Mouse (Mus musculus) hindbrain, postnatal 0 days (tissue): ENCODE measurements around the gene Ccdc9b. TPM values are rescaled to one million over a fixed set of nuclear protein-coding genes. Genes with fewer than 3 reads are reported as not detected.

Experiments
- ATAC-seq: fragments of 200-750 bp; cut with Nextera tagmentation; 2 replicates; pipeline ENCODE4 v1.8.0; 2017; ENCODE audit warnings: mild to moderate bottlenecking, moderate TSS enrichment, moderate library complexity
- DNase-seq: peaks from one replicate; pipeline ENCODE4 v3.0.0-alpha.2; 2015; ENCODE audit warnings: low spot score
- H3K27ac ChIP-seq: fragments of 300-500 bp; sonication (generic); 2 replicates; pipeline ENCODE4 v1.5.1; 2014; ENCODE audit warnings: mild to moderate bottlenecking
- H3K27me3 ChIP-seq: fragments of 300-500 bp; sonication (generic); 2 replicates; pipeline ENCODE4 v1.6.1; 2014; ENCODE audit warnings: low read length, mixed read lengths; ENCODE audit not compliant: insufficient read depth
- H3K36me3 ChIP-seq: fragments of 300-500 bp; sonication (generic); 2 replicates; pipeline ENCODE4 v1.6.1; 2014; ENCODE audit warnings: low read length, mixed read lengths; ENCODE audit not compliant: insufficient read depth
- H3K4me1 ChIP-seq: fragments of 300-500 bp; sonication (generic); 2 replicates; pipeline ENCODE4 v1.6.1; 2014; ENCODE audit warnings: antibody characterized with exemption, low read length, mixed read lengths; ENCODE audit not compliant: insufficient read depth
- H3K4me2 ChIP-seq: fragments of 300-500 bp; sonication (generic); 2 replicates; pipeline ENCODE4 v1.6.1; 2014; ENCODE audit warnings: low read depth, mild to moderate bottlenecking, low read length, moderate library complexity, mixed read lengths
- H3K4me3 ChIP-seq: fragments of 300-500 bp; sonication (generic); 2 replicates; pipeline ENCODE4 v1.5.1; 2014; ENCODE audit warnings: low read length
- H3K9ac ChIP-seq: fragments of 300-500 bp; sonication (generic); replicated peaks from 2 replicates; pipeline ENCODE4 v1.6.1; 2014; ENCODE audit warnings: mild to moderate bottlenecking, low read length, moderate library complexity, mixed read lengths
- H3K9me3 ChIP-seq: fragments of 300-500 bp; sonication (generic); 2 replicates; pipeline ENCODE4 v1.6.1; 2016; ENCODE audit warnings: low read length, mixed read lengths
- CTCF ChIP-seq: IDR thresholded peaks from 2 replicates; pipeline ENCODE4 v1.5.1; 2016; ENCODE audit warnings: antibody characterized with exemption, control low read depth, low read depth
- WGBS: fragments of 180-500 bp; shearing (Covaris S2); extraction: QIAGEN DNeasy Blood & Tissue Kit; methylation state at CpG from one replicate; pipeline ENCODE4 v1.1.7; 2014; 5-methylcytosine and 5-hydroxymethylcytosine counted together
- polyA plus RNA-seq: library from polyadenylated mRNA; unstranded; fragments of >200 nt; fragmentation: Nextera tagmentation; extraction: Ambion mirVana; gene quantifications from 2 replicates; pipeline ENCODE4 v1.2.1, GENCODE M21; 2015
- total RNA-seq: library from RNA; depleted of rRNA; stranded (reverse); fragments of >200 nt; gene quantifications from 2 replicates; pipeline ENCODE4 v1.2.3, GENCODE M21; 2014

The Ccdc9b gene
- total and polyA plus RNA-seq, 2 experiments from 2014 or later: 0.70 to 3.9 TPM

- no peaks in the 10 kb centered on the region for H3K36me3 ChIP-seq
- H3K9ac ChIP-seq: no peak overlapping the region
- peaks cover 17% of the 10 kb centered on the region for H3K4me1 ChIP-seq
- no peaks in the 10 kb centered on the region for H3K9me3 ChIP-seq
- H3K4me3 ChIP-seq: no peak overlapping the region
- H3K27me3 ChIP-seq: no peaks in the 10 kb centered on the region
- no peak overlapping the region for H3K4me2 ChIP-seq
- 74% methylated on average over 10 of the region's 10 CpGs for WGBS
- no peak for ATAC-seq
- no peak overlapping the region for H3K27ac ChIP-seq
- DNase-seq: no peak
- 0 out of 2 replicates have a peak, but pooled peaks have one; percentile 9 for TF ChIP-seq CTCF
These were observed 3.9 kb upstream of the Ccdc9b start for GRCm38 (mm10) chr2:118766041-118767033.

GRCm38 (mm10) chr2:118764875-118765274 is 2.4 kb upstream of the Ccdc9b start:
- Histone ChIP-seq H3K27me3 (no peaks in the 10 kb centered on the region), H3K36me3 (no peaks in the 10 kb centered on the region), H3K9ac (no peak overlapping the region), H3K9me3 (no peaks in the 10 kb centered on the region), H3K4me2 (no peak overlapping the region), H3K27ac (no peak overlapping the region), H3K4me1 (peaks cover 23% of the 10 kb centered on the region), H3K4me3 (no peak overlapping the region)
- WGBS: 85% methylated on average over 5 of the region's 5 CpGs
- no peak for TF ChIP-seq CTCF
- no peak for ATAC-seq
- DNase-seq: no peak

GRCm38 (mm10) chr2:118764094-118764831 is 1.8 kb upstream of the Ccdc9b start:
- Histone ChIP-seq H3K9me3 (no peaks in the 10 kb centered on the region), H3K36me3 (no peaks in the 10 kb centered on the region), H3K27me3 (no peaks in the 10 kb centered on the region), H3K4me1 (peaks cover 23% of the 10 kb centered on the region), H3K9ac (no peak overlapping the region), H3K27ac (no peak overlapping the region; the same call in 1 of the 2 replicates), H3K4me3 (no peak overlapping the region), H3K4me2 (peak overlapping the region; percentile 35; the same call in 1 of the 2 replicates)
- peak; percentile 83 for TF ChIP-seq CTCF
- ATAC-seq (peak; percentile 12; the same call in 1 of the 2 replicates), DNase-seq (peak; percentile 88)
- 25% methylated on average over 11 of the region's 11 CpGs for WGBS

- TF ChIP-seq CTCF: no peak
- Histone ChIP-seq H3K9me3 (no peaks in the 10 kb centered on the region), H3K4me3 (no peak overlapping the region), H3K36me3 (no peaks in the 10 kb centered on the region), H3K27ac (peak overlapping the region; percentile 79; the same call in 1 of the 2 replicates), H3K27me3 (no peaks in the 10 kb centered on the region), H3K4me2 (no peak overlapping the region), H3K9ac (no peak overlapping the region), H3K4me1 (peaks cover 23% of the 10 kb centered on the region)
- ATAC-seq: no peak
- 62% methylated on average over 7 of the region's 7 CpGs for WGBS
- no peak for DNase-seq
These were observed 1.0 kb upstream of the Ccdc9b start for GRCm38 (mm10) chr2:118763469-118763868.

- Histone ChIP-seq H3K27me3 (no peaks in the 10 kb centered on the region), H3K4me2 (peak overlapping the region; percentile 41), H3K4me3 (no peak overlapping the region), H3K27ac (peak overlapping the region; percentile 79), H3K9ac (0 out of 2 replicates have a peak overlapping the region, but pooled peaks have one; percentile 18), H3K4me1 (peaks cover 23% of the 10 kb centered on the region), H3K36me3 (no peaks in the 10 kb centered on the region), H3K9me3 (no peaks in the 10 kb centered on the region)
- ATAC-seq (no peak), DNase-seq (peak; percentile 38)
- WGBS: 17% methylated on average over 10 of the region's 10 CpGs
- TF ChIP-seq CTCF: no peak
These were observed 305 bp upstream of the Ccdc9b start for GRCm38 (mm10) chr2:118762784-118763148.

- no peaks in the 10 kb centered on the region for H3K9me3 ChIP-seq
- no peak overlapping the region for H3K4me3 ChIP-seq
- H3K4me1 ChIP-seq: peaks cover 23% of the 10 kb centered on the region
- H3K27me3 ChIP-seq: no peaks in the 10 kb centered on the region
- ATAC-seq: no peak
- peak; percentile 45 for TF ChIP-seq CTCF
- no peak overlapping the region for H3K9ac ChIP-seq
- no peaks in the 10 kb centered on the region for H3K36me3 ChIP-seq
- H3K27ac ChIP-seq: peak overlapping the region; percentile 79
- 78% methylated on average over 12 of the region's 12 CpGs for WGBS
- H3K4me2 ChIP-seq: peak overlapping the region; percentile 41; the same call in 1 of the 2 replicates
- no peak for DNase-seq
These were observed 1.1 kb downstream of the Ccdc9b start for GRCm38 (mm10) chr2:118761358-118761757.
